Mouse (Mus musculus) cerebellum, postnatal 10 days (tissue): ENCODE measurements around the gene Chrna10.

ENCODE experiments used
- DNase-seq, 2 experiments: peaks; one replicate each; pipeline ENCODE4 v3.0.0; 2021; ENCODE audit warnings: mixed read lengths in 2 of 2

Gene Chrna10

GRCm38 (mm10) chr7:102116579-102117331 lies at the start of gene Chrna10:
Gene Chrna10, minus strand, starts transcription at chr7:102116828.
- DNase-seq = no peak

DNA sequence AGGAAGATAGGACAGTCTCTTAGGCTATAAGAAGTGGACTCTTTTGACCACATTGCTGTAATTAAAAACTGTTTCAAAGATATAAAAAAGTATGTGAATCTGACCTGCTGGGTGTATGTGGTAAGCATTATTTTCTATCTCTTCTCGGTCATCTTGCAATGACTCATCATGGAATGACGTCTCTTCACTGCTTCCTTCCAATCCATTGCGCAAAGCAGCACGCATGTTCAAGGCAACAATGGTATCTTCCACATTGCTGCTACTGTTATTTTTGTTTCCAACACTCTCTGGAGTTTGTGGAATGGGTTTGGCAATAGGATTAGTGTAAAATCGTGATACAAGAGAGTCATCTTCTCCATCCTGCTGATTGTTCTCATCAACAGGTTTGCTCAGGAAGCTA lies 37.1 kb upstream of the Chrna10 start:
- no peak for DNase-seq

- no peak for DNase-seq
Observed at GRCm38 (mm10) chr7:102137898-102138297, 21.3 kb upstream of the Chrna10 start.

GRCm38 (mm10) chr7:102137464-102137863 lies 20.8 kb upstream of the Chrna10 start:
- DNase-seq = peak; percentile 65 to 70

DNA sequence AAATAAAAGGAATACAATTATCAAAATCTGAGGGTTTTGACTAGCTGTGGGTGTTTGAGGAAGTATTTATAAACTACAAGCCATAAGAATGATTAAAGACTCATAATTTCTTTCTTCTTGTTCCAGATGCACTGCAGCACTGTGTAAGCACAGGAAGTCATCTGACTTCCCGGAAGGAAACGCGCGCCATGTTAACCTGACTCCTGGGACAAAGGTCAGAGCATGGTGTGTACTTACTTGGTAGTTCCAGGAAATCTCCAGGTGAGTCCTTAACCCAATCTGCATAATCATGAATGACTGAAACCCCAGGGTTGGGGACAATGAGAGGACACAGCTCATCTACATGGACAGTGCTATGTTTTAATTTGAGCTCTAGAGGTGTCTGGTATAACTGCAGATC lies 15.8 kb upstream of the Chrna10 start:
- no peak for DNase-seq

DNA sequence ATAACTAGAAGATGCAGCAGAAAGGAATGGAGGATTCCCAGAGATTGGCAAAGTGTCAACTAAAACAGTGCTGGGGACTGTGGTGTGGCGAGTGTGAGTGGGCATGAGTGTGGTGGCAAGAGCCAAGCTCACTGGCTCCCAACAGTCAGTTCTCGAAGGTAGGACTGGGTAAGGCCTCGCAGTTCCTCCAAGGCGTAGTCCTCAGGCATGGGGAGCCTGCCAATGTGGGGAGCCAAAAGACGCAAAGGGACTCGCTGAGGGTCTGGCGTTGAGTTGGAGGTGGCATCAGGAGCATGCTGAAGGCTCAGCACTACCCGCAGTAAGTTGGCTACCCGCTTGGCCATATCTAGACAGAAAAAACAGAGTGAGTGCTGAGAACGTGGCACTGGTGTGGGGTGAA lies 3.7 kb upstream of the Chrna10 start:
- DNase-seq = peak; percentile 62 to 78

DNA sequence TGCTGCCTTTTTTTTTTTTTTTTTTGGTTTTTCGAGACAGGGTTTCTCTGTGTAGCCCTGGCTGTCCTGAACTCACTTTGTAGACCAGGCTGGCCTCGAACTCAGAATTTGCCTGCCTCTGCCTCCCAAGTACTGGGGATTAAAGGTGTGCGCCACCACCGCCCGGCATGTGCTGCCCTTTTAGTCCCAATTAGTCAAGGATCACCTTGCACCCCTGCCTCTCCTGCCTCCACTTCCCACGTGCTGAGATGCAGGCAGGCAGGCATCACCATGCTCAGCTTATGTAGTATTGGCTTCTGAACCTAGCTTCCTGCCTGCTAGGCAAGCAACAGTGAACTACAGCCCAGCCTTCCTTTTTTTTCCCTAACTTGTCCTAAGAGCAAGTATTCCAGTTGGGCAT lies 754 bp upstream of the Chrna10 start:
- DNase-seq = no peak

GRCm38 (mm10) chr7:102113151-102113729 lies 3.4 kb downstream of the Chrna10 start:
- DNase-seq = no peak

DNA sequence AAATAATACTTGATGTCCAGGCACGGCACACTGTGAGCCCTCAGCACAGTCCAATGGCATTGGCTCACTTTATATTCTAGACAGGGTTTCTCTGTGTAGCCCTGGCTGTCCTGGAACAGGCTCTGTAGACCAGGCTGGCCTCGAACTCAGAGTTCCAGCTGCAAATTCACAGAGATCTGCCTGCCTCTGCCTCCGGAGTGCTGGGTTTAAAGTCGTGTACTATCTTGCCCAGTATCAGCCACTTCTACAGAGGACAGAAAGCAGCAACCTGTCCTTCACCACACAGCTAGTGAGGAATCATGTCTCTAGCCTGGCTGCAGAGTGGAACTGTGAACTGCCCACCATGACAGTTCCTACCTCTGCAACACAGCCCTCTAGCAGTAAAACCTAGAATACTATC lies 6.9 kb downstream of the Chrna10 start:
- DNase-seq = no peak

DNA sequence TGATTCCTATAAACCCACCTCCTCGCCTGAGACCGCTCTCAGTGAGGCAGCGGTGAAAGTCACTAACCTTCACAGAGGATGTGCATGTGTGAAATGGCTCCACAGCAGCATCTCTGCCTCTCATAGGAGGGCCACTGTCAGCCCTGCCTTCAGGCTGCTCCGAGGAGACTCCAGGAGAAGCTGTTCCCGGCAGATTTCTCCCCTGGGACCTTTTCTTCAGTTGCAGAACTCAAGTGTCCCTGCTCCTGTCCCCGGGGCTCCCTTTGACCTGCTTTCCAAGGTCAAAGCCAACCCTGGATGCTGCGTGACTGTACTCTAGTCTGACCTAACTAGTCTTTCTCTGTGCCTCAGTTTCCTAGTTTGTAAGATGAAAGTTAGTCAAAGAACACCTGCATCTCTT lies 7.5 kb downstream of the Chrna10 start, which contains the start of gene Art5:
Gene Art5 (minus strand): TSS at position 319 of the 400 bp plus-strand sequence.
- DNase-seq = no peak

DNA sequence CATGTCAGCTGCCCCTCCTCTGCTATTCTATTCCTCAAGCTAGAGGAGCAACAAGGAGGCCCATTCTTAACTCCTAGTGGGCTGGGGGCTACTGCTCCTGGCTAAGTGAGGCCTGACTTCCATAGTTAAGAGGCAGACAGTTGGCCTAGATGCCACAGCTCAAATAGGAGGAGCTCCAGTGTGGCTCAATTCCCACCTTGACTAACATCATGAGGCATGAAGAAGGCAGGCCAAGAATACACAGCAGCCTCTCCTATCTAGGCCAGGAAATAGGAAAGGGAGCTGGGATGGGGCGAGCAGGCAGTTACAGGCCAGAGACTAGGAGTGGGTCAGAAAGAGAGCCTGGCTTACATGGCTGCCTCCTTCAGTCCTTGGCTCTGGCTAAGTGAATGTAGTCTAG lies 8.4 kb downstream of the Chrna10 start:
- no peak for DNase-seq

GRCm38 (mm10) chr7:102106700-102107141 lies 9.9 kb downstream of the Chrna10 start:
- peak; percentile 63 to 66 for DNase-seq

DNA sequence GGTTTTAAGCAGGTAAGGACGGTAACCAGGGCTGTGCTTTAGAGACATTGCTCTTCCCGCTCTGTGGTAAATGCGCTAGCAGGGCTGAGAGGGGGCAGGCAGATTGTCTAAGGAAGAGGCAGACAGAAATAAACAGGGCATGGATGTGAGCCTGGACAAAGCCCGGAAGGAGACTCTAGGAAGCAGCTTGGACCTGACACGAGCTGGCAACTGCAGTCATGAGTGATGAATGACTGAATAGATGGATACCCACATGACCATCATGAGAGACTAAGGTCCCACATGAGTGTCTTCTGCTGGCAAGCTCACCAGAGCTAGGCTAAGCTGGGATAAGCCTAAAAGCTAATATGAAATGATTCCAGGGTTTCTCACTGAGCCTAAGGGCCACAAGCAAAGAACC lies 12.5 kb downstream of the Chrna10 start:
- peak; percentile 51 to 61 for DNase-seq

- DNase-seq = no peak
Observed at GRCm38 (mm10) chr7:102103555-102103954, 13.1 kb downstream of the Chrna10 start.

DNA sequence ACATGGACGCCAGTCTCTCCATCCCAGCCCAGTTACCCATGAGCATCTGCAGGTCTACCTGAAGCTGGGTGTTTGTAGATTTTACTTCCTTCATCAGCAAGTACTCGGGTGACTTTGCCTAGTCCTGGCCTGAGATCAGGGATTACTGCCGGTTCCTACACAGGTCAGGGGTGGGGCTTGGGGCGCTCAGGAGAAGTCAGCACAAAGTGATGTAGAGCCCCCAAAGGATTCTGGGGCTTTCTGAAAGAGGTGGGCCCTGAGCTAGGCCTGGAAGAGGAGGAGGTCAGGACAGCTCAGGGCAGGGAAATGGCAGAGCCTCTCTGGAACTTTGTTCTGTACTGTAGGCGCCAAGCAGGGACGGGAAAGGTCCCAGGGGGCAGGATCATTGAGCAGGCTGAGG lies 13.9 kb downstream of the Chrna10 start:
- DNase-seq = no peak

GRCm38 (mm10) chr7:102102241-102102640 lies 14.4 kb downstream of the Chrna10 start:
- DNase-seq = peak; percentile 25 to 37

DNA sequence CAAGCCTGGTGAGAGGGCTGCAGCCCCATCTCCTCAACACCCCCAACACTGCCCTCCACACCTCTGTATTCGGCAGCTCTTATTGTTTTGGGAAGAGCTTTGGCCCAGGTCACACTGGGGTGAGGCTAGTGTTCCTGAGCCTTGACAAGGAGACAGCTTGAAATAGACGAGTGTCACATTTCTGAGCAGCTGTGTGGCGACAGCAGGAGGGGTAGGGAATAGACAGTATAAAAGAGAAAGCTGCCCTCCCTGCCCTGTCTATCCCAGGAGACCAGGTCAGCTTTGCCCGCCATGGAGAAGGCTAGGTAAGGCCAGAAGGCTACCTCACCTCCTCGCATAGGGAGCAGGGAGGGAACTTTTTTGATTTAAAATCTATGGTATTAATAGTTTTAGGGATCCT lies 15.1 kb downstream of the Chrna10 start, which contains the start of gene Art1:
Gene Art1 (plus strand): TSS at position 257 of the 400 bp plus-strand sequence.
- DNase-seq = no peak

DNA sequence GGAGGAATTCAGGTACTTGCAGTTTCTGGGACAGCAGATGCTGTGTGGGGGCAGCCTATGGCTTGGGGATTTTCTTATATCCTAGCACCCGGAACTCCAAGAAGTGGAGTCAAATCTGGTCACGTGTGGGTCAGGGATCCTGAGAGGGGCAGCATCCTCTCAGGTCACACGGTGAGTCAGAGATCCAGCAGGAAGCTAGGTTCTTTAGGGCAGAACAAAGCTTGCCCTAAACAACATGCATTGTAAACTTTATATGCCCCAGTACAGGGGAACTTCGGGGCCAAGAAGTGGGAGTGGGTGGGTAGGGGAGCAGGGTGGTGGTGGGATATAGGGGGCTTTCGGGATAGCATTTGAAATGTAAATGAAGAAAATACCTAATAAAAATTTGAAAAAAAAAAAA lies 15.8 kb downstream of the Chrna10 start:
- no peak for DNase-seq

DNA sequence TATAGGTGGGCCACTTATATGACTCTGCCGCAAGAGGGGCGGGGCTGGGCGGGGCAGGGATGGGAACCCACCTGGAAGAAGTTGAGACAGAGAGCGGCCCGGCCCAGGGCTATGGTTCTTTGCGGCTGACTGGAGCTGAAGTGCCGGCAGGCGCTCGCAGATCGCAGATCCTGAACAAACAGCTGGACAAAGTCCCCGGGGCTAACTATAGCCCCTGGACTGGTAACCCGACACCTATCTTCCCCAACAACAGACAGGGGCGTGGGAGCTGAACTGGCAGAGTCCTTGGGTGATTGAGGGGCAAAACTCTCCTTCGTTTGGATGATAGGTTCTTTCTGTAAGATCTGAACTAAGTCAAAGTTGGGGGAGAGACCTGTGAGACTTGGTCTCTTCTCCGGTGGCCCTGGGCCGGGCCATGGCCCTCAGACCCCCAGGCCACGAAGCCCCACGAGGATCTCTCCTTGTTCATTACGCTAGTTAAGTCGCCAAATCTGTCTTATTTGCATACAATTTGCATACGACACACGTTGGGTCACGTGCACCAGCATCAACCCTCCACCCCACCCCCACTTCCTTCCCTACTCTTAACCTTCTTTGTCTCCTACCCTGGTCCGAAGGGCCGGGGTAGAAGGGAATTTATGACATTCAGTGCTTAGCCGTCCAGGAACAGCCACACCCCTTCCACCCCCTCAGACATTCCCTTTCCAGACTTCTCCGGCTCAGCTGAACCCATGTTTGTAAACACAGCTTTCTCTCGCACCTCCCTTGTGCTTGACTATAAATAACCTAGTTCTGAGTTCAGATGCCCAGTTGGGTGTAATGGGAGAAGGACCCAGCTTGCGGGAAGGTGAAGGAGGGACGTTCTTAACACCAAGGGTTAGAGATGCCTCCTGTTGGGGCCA lies 16.6 kb downstream of the Chrna10 start:
- no peak for DNase-seq

- peak; percentile 52 to 61 for DNase-seq
Observed at GRCm38 (mm10) chr7:102087336-102087735, 29.3 kb downstream of the Chrna10 start.

GRCm38 (mm10) chr7:102084041-102084696 lies 32.5 kb downstream of the Chrna10 start:
- DNase-seq = no peak

GRCm38 (mm10) chr7:102082816-102083215 lies 33.8 kb downstream of the Chrna10 start, which contains the start of gene Trpc2:
Gene Trpc2, plus strand, starts transcription at chr7:102083116.
- no peak for DNase-seq

DNA sequence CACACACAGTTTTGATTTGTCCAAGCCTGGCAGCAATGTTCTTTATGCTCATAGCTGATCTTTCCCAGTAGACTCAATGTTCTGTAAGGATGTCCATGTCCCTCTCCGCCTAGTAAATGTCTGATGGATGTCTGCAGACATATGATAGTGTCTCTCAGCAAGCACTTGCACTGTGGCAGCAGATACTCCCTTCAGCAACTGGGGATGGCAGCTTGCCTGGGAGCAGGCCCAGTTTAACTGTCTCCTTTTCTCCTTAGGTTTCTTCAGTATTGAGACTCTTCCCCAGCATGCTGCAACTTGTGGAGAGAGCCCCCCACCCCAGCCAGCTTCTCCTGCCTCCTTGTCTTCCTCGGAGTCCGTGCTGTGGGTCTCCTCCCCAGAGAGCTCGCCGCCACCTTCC lies 34.8 kb downstream of the Chrna10 start:
- DNase-seq = no peak
